Mouse (Mus musculus): ENCODE results near the gene Acp7. TPM values are rescaled to one million over a fixed set of nuclear protein-coding genes. Genes with fewer than 3 reads are reported as not detected.

The Acp7 gene
- polyA plus RNA-seq, 1 experiment = not detected

DNA sequence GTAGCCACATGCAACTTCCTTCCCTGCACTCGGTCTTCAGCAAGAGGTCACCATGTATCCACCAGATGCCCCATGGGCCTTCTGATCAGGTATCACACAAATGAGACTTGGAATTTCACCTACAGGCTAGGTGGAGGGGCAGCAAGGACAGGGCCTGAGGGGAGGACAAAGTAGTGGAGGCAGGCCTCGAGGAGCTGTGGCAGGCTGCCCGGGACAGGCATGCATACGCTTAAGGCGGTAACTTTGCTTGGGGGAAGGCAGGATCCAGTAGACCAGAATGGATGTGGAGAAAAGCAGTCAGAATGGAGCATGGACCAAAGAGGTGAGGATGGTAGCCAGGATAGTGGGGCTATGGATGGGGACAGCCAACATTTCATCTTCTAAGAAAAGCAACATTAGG is 51.3 kb downstream of the Acp7 start:
- H3K4me3 ChIP-seq (ENCODE audit: insufficient read depth, low read length) = no peak overlapping the region
- no peak overlapping the region for H3K27ac ChIP-seq (ENCODE audit: insufficient read depth, low read depth, low read length)
- TF ChIP-seq POLR2A (IDR thresholded peaks at IDR 0.05; ENCODE audit: borderline replicate concordance, low read depth, low read length) (no peak), CTCF (IDR thresholded peaks at IDR 0.05; ENCODE audit: low read depth, low read length) (no peak)
- peaks cover 23% of the 10 kb centered on the region for H3K4me1 ChIP-seq (ENCODE audit: control insufficient read depth, insufficient read depth, low read length)

DNA sequence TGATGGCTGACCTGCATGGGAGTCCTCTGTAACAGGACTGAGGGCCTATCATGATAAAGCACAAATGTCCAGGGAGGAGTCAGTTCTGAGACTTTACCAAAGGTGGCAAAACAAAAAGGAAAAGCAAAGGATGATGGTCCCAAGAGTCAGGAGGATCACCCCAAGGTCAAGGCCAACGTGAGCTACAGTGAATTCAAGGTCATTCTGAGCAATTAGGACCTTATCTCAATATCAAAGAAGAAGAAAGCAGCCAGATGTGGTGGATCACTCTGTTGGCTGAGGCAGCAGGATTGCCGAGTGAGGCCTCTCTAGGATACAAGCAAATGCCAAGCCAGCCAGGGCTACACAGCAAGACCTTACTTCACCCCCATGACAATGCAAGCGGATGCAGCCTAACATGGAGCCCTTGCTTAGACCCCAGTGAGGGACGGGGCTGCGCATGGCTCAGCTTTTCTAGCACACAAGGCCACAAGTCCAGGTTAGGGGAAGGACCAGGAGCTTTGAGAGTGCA is 52.5 kb downstream of the Acp7 start:
- Histone ChIP-seq H3K27ac (ENCODE audit: insufficient read depth, low read depth, low read length) (no peak overlapping the region), H3K4me1 (ENCODE audit: control insufficient read depth, insufficient read depth, low read length) (peaks cover 14% of the 10 kb centered on the region), H3K4me3 (ENCODE audit: insufficient read depth, low read length) (no peak overlapping the region)
- TF ChIP-seq POLR2A (IDR thresholded peaks at IDR 0.05; ENCODE audit: borderline replicate concordance, low read depth, low read length) = no peak
- TF ChIP-seq CTCF (IDR thresholded peaks at IDR 0.05; ENCODE audit: low read depth, low read length) = no peak

DNA sequence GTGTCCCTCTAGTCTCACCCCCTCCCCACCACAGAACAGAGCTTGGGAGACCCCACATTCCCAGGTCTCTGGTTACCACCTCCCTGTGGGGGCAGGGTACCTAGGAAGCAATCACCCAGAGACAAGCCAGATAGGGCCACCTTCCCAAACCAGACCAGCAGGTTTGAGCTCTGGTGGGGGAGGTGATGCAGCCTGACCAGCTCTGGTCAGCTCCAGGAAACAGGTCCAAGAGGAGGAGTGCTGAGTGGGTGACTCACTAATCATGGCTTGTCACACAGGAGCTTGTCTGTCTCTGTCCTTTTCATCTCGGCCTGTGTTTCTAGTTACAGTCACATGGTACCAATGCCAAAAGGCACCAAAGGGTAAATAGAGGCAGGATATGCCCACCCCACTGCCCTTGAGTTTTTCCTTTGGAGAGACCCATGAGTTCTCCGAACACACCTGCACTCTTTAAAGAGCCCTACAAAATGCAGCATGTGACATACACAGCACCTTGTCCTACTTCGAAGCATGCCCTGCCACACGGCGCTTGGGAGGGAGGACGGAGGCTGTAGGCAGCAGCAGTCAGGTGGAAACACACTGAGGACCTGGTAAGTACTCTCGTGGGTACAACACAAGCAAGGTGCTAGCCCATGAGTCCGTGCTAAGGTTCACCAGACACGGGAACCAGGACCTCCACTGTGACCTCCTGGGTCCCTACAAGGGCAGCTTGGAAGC is 53.1 kb downstream of the Acp7 start:
- no peak for TF ChIP-seq CTCF (IDR thresholded peaks at IDR 0.05; ENCODE audit: low read depth, low read length)
- TF ChIP-seq POLR2A (IDR thresholded peaks at IDR 0.05; ENCODE audit: borderline replicate concordance, low read depth, low read length) = no peak
- Histone ChIP-seq H3K4me1 (ENCODE audit: control insufficient read depth, insufficient read depth, low read length) (peaks cover 10% of the 10 kb centered on the region), H3K27ac (ENCODE audit: insufficient read depth, low read depth, low read length) (no peak overlapping the region), H3K4me3 (ENCODE audit: insufficient read depth, low read length) (no peak overlapping the region)

DNA sequence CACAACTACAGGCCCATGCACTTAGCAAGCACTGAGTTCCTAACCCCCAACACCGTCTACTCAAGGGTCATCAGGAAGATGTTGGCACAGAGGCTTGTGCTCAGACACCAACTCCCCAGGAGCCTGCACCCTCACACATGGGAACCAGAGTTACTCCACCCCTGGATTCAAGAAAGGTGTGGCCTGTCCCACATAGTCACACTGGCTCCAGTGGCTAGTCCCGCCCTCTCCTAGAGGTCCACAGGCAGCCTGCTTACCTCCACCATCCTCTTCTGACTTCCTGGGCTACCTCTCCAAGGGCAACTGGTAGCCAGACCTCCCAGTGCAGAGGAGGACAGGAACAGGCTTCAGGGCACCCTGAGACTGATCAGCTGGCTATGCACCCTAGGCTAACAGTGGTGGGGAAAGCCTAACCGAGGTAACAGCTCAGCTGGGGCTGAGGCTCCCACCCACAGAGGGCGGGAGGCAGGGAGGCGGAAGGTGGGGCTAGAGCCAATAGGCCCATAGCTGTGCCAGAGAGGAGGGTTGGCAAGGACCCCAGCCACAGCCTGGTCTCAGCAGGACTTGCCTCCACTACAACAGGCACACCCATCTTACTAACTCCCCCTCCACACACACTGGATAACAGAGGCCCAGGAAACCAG is 54.7 kb downstream of the Acp7 start:
- peaks cover 7% of the 10 kb centered on the region for H3K4me1 ChIP-seq (ENCODE audit: control insufficient read depth, insufficient read depth, low read length)
- no peak overlapping the region for H3K4me3 ChIP-seq (ENCODE audit: insufficient read depth, low read length)
- no peak for TF ChIP-seq CTCF (IDR thresholded peaks at IDR 0.05; ENCODE audit: low read depth, low read length)
- no peak for TF ChIP-seq POLR2A (IDR thresholded peaks at IDR 0.05; ENCODE audit: borderline replicate concordance, low read depth, low read length)
- H3K27ac ChIP-seq (ENCODE audit: insufficient read depth, low read depth, low read length) = no peak overlapping the region

DNA sequence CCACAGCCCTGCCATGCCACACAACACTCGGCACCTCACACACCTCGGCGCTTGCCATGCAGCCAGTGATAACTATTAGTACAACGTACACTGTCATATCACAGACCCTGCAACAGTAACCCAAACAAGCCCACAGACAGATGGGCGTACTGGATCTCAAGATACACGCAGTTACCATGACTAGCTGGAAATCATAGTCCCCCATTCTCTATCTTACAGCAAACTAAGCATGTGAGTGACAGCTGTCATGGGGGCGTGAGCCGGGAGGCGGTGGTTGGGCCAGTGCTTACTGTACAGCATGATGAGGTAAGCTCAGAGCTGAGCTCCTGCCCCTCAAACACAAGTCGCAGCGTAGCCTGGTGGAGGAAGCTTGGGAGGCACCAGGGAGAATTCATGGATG is 55.5 kb downstream of the Acp7 start:
- TF ChIP-seq POLR2A (IDR thresholded peaks at IDR 0.05; ENCODE audit: borderline replicate concordance, low read depth, low read length) (no peak), CTCF (IDR thresholded peaks at IDR 0.05; ENCODE audit: low read depth, low read length) (no peak)
- Histone ChIP-seq H3K4me1 (ENCODE audit: control insufficient read depth, insufficient read depth, low read length) (peaks cover 7% of the 10 kb centered on the region), H3K4me3 (ENCODE audit: insufficient read depth, low read length) (no peak overlapping the region), H3K27ac (ENCODE audit: insufficient read depth, low read depth, low read length) (no peak overlapping the region)

DNA sequence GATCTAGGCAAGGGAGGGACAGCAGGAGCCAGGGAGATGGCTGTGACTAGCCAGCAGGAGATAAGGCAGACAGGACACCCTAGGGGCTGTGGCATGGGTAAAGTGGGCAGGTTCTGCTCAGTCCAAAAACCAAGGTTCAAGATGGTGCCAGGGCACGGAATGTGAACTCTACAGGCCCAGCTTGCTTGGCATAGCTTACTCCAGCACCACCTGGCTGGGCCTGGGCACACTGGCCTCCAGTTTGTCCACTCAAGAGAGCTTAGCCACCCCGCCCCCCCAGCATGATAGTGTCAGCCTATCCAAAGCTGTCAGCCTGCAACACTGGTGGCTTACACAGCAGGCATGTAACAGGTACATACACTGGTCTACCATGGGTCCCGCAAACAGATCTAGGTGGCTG is 57.9 kb downstream of the Acp7 start:
- Histone ChIP-seq H3K27ac (ENCODE audit: insufficient read depth, low read depth, low read length) (no peak overlapping the region), H3K4me1 (ENCODE audit: control insufficient read depth, insufficient read depth, low read length) (peaks cover 2% of the 10 kb centered on the region), H3K4me3 (ENCODE audit: insufficient read depth, low read length) (no peak overlapping the region)
- TF ChIP-seq POLR2A (IDR thresholded peaks at IDR 0.05; ENCODE audit: borderline replicate concordance, low read depth, low read length) (no peak), CTCF (IDR thresholded peaks at IDR 0.05; ENCODE audit: low read depth, low read length) (no peak)

DNA sequence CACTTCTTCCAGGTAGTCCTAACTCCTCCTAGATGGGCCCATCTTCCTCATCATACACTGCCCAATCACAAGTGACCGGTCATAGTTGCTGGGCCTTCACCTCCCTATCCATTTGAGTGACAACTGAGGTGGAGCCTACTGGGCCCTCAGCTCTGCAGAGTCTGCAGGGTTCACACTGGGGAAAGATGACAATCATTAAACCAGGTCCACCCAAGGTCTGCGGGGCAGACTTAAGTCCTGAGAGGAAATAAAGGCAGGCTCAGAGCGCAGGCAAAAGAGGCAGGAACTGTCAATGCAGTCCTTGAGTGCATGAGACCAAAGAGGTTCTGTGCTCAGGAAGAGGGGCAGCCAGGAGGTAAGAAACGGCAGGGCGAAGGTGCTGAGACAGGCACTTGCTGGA is 58.4 kb downstream of the Acp7 start:
- TF ChIP-seq POLR2A (IDR thresholded peaks at IDR 0.05; ENCODE audit: borderline replicate concordance, low read depth, low read length) = no peak
- TF ChIP-seq CTCF (IDR thresholded peaks at IDR 0.05; ENCODE audit: low read depth, low read length) = no peak
- no peaks in the 10 kb centered on the region for H3K4me1 ChIP-seq (ENCODE audit: control insufficient read depth, insufficient read depth, low read length)
- H3K4me3 ChIP-seq (ENCODE audit: insufficient read depth, low read length) = no peak overlapping the region
- H3K27ac ChIP-seq (ENCODE audit: insufficient read depth, low read depth, low read length) = no peak overlapping the region

DNA sequence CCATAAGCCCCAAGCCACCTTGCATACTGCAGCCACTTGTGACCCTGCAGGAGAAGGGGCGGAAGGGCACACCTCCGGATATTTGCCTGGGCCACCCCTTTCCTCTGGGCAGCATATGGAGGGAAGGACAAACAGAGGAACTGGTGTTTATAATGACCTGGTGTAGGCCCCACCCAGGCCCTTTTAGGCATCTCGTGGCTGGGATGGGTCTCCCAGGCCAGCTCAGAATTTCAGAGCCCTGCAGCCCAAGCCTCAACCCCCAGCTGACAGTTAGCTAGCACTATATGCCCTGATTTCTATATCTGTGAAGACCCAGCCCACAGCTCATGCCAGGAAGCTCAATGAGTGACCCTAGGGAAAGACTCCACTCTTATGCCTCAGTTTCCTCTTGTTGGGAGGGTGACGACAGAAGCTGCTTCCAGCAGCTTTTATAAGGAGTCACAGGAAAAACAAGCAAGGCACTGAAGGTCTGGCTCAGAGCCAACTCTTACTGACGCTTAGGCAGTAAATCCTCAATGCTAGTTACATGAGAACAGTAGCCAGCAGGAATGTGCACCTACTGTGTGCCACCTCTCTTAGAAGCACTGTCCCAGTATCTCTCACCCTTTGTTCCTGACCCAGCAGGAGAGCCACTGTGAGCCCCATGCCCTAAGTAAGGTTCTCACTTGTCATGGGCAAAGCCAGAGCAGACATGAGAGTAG is 60.0 kb downstream of the Acp7 start:
- Histone ChIP-seq H3K4me3 (ENCODE audit: insufficient read depth, low read length) (no peak overlapping the region), H3K4me1 (ENCODE audit: control insufficient read depth, insufficient read depth, low read length) (no peaks in the 10 kb centered on the region), H3K27ac (ENCODE audit: insufficient read depth, low read depth, low read length) (no peak overlapping the region)
- TF ChIP-seq CTCF (IDR thresholded peaks at IDR 0.05; ENCODE audit: low read depth, low read length) (no peak), POLR2A (IDR thresholded peaks at IDR 0.05; ENCODE audit: borderline replicate concordance, low read depth, low read length) (no peak)

DNA sequence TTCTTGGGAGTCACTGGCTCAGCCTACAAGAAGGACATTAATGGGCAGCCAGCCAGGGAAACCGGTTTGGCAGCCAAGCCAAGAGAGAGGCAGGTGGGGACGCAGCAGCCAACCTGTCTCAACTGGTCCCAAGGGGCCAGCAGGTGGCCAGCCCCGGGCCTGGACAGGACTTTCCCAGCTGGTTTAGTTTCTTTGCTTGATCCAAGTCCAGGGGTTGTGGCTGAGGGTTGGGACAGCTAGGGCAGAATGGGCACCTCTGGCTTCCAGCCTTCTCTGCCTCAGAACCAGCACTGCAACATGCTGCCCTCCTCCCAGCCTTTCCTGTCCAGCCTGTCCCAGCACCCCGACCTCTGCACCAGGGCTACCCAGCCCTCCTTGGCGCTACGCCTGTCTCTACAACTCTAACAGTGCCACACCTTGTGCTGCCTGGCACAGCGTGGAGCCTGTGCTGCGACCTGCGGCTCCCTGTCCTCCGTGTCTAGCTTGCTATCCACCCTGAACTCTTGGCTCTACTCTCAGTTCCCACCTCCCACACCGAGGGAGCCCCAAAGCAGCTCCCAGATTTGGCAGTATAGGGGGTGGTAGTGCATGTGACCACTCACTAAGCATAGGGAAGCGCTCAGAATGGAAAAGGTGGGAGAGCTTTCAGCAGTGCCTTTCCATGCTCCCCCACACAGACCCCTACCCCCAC is 60.7 kb downstream of the Acp7 start:
- Histone ChIP-seq H3K4me1 (ENCODE audit: control insufficient read depth, insufficient read depth, low read length) (no peaks in the 10 kb centered on the region), H3K4me3 (ENCODE audit: insufficient read depth, low read length) (no peak overlapping the region), H3K27ac (ENCODE audit: insufficient read depth, low read depth, low read length) (no peak overlapping the region)
- TF ChIP-seq POLR2A (IDR thresholded peaks at IDR 0.05; ENCODE audit: borderline replicate concordance, low read depth, low read length) (no peak), CTCF (IDR thresholded peaks at IDR 0.05; ENCODE audit: low read depth, low read length) (no peak)
